Mouse (Mus musculus): ENCODE measurements around the gene Rdh16f2.
"Not testable (repeated sequence)": the region's sequence is repeated elsewhere in the genome, so short reads cannot be mapped to it uniquely, and the experiment has no call there.

Gene Rdh16f2

GRCm38 (mm10) chr10:127866232-127866631 lies at the start of gene Rdh16f2:
Rdh16f2 (plus strand) TSS chr10:127866474.
- DNase-seq (ENCODE audit: extremely low read depth, low read depth), result no peak

GRCm38 (mm10) chr10:127817268-127817910 lies 48.9 kb upstream of the Rdh16f2 start:
- not testable (repeated sequence) for DNase-seq (ENCODE audit: extremely low read depth, low read depth)

- DNase-seq (ENCODE audit: extremely low read depth, low read depth), result not testable (repeated sequence)
Observed at GRCm38 (mm10) chr10:127821806-127822205, 44.5 kb upstream of the Rdh16f2 start.

- no peak for DNase-seq (ENCODE audit: extremely low read depth, low read depth)
Observed at GRCm38 (mm10) chr10:127825386-127825785, 40.9 kb upstream of the Rdh16f2 start.

- no peak for DNase-seq (ENCODE audit: extremely low read depth, low read depth)
Observed at GRCm38 (mm10) chr10:127829121-127829520, 37.2 kb upstream of the Rdh16f2 start.

- not testable (repeated sequence) for DNase-seq (ENCODE audit: extremely low read depth, low read depth)
Observed at GRCm38 (mm10) chr10:127834186-127834585, 32.1 kb upstream of the Rdh16f2 start.

- DNase-seq (ENCODE audit: extremely low read depth, low read depth), result no peak
Observed at GRCm38 (mm10) chr10:127835292-127835691, 31.0 kb upstream of the Rdh16f2 start.

GRCm38 (mm10) chr10:127837793-127838192 lies 28.5 kb upstream of the Rdh16f2 start:
- not testable (repeated sequence) for DNase-seq (ENCODE audit: extremely low read depth, low read depth)

GRCm38 (mm10) chr10:127838539-127838938 lies 27.7 kb upstream of the Rdh16f2 start:
- no peak for DNase-seq (ENCODE audit: extremely low read depth, low read depth)

- peak; percentile 13 for DNase-seq (ENCODE audit: extremely low read depth, low read depth)
Observed at GRCm38 (mm10) chr10:127840776-127841175, 25.5 kb upstream of the Rdh16f2 start.

- DNase-seq (ENCODE audit: extremely low read depth, low read depth), result not testable (repeated sequence)
Observed at GRCm38 (mm10) chr10:127845945-127846344, 20.3 kb upstream of the Rdh16f2 start.

- DNase-seq (ENCODE audit: extremely low read depth, low read depth), result no peak
Observed at GRCm38 (mm10) chr10:127848089-127848488, 18.2 kb upstream of the Rdh16f2 start.

- DNase-seq (ENCODE audit: extremely low read depth, low read depth), result no peak
Observed at GRCm38 (mm10) chr10:127849628-127850027, 16.6 kb upstream of the Rdh16f2 start, which contains the start of gene Rdh19. Rdh19 (plus strand) TSS chr10:127849928.

- DNase-seq (ENCODE audit: extremely low read depth, low read depth), result no peak
Observed at GRCm38 (mm10) chr10:127856376-127856775, 9.9 kb upstream of the Rdh16f2 start.

- DNase-seq (ENCODE audit: extremely low read depth, low read depth), result no peak
Observed at GRCm38 (mm10) chr10:127864931-127865330, 1.3 kb upstream of the Rdh16f2 start.

GRCm38 (mm10) chr10:127872484-127872883 lies 6.2 kb downstream of the Rdh16f2 start:
- no peak for DNase-seq (ENCODE audit: extremely low read depth, low read depth)

GRCm38 (mm10) chr10:127877681-127878080 lies 11.4 kb downstream of the Rdh16f2 start:
- DNase-seq (ENCODE audit: extremely low read depth, low read depth), result no peak

GRCm38 (mm10) chr10:127878262-127879057 lies 12.2 kb downstream of the Rdh16f2 start:
- DNase-seq (ENCODE audit: extremely low read depth, low read depth), result no peak

GRCm38 (mm10) chr10:127879155-127879688 lies 12.9 kb downstream of the Rdh16f2 start:
- DNase-seq (ENCODE audit: extremely low read depth, low read depth), result peak; percentile 94

- DNase-seq (ENCODE audit: extremely low read depth, low read depth), result no peak
Observed at GRCm38 (mm10) chr10:127881041-127881440, 14.8 kb downstream of the Rdh16f2 start.

GRCm38 (mm10) chr10:127886551-127886950 lies 20.3 kb downstream of the Rdh16f2 start:
- no peak for DNase-seq (ENCODE audit: extremely low read depth, low read depth)

- DNase-seq (ENCODE audit: extremely low read depth, low read depth), result no peak
Observed at GRCm38 (mm10) chr10:127886971-127887370, 20.7 kb downstream of the Rdh16f2 start.
